Mouse (Mus musculus) hindbrain, postnatal 0 days (tissue): Measurements from ENCODE around the gene Krba1. TPM values are rescaled to one million over a fixed set of nuclear protein-coding genes. Genes with fewer than 3 reads are reported as not detected.

Source experiments
- ATAC-seq: fragments of 200-750 bp; cut with Nextera tagmentation; 2 replicates; pipeline ENCODE4 v1.8.0; 2017; ENCODE audit warnings: mild to moderate bottlenecking, moderate TSS enrichment, moderate library complexity
- DNase-seq: peaks from one replicate; pipeline ENCODE4 v3.0.0-alpha.2; 2015; ENCODE audit warnings: low spot score
- H3K27ac ChIP-seq: fragments of 300-500 bp; sonication (generic); 2 replicates; pipeline ENCODE4 v1.5.1; 2014; ENCODE audit warnings: mild to moderate bottlenecking
- H3K27me3 ChIP-seq: fragments of 300-500 bp; sonication (generic); 2 replicates; pipeline ENCODE4 v1.6.1; 2014; ENCODE audit warnings: low read length, mixed read lengths; ENCODE audit not compliant: insufficient read depth
- H3K36me3 ChIP-seq: fragments of 300-500 bp; sonication (generic); 2 replicates; pipeline ENCODE4 v1.6.1; 2014; ENCODE audit warnings: low read length, mixed read lengths; ENCODE audit not compliant: insufficient read depth
- H3K4me1 ChIP-seq: fragments of 300-500 bp; sonication (generic); 2 replicates; pipeline ENCODE4 v1.6.1; 2014; ENCODE audit warnings: antibody characterized with exemption, low read length, mixed read lengths; ENCODE audit not compliant: insufficient read depth
- H3K4me2 ChIP-seq: fragments of 300-500 bp; sonication (generic); 2 replicates; pipeline ENCODE4 v1.6.1; 2014; ENCODE audit warnings: low read depth, mild to moderate bottlenecking, low read length, moderate library complexity, mixed read lengths
- H3K4me3 ChIP-seq: fragments of 300-500 bp; sonication (generic); 2 replicates; pipeline ENCODE4 v1.5.1; 2014; ENCODE audit warnings: low read length
- H3K9ac ChIP-seq: fragments of 300-500 bp; sonication (generic); replicated peaks from 2 replicates; pipeline ENCODE4 v1.6.1; 2014; ENCODE audit warnings: mild to moderate bottlenecking, low read length, moderate library complexity, mixed read lengths
- H3K9me3 ChIP-seq: fragments of 300-500 bp; sonication (generic); 2 replicates; pipeline ENCODE4 v1.6.1; 2016; ENCODE audit warnings: low read length, mixed read lengths
- CTCF ChIP-seq: IDR thresholded peaks from 2 replicates; pipeline ENCODE4 v1.5.1; 2016; ENCODE audit warnings: antibody characterized with exemption, control low read depth, low read depth
- WGBS: fragments of 180-500 bp; shearing (Covaris S2); extraction: QIAGEN DNeasy Blood & Tissue Kit; methylation state at CpG from one replicate; pipeline ENCODE4 v1.1.7; 2014; 5-methylcytosine and 5-hydroxymethylcytosine counted together
- polyA plus RNA-seq: library from polyadenylated mRNA; unstranded; fragments of >200 nt; fragmentation: Nextera tagmentation; extraction: Ambion mirVana; gene quantifications from 2 replicates; pipeline ENCODE4 v1.2.1, GENCODE M21; 2015
- total RNA-seq: library from RNA; depleted of rRNA; stranded (reverse); fragments of >200 nt; gene quantifications from 2 replicates; pipeline ENCODE4 v1.2.3, GENCODE M21; 2014

Gene Krba1
- total and polyA plus RNA-seq, 2 experiments from 2014 or later = 20.5 to 49.8 TPM

DNA sequence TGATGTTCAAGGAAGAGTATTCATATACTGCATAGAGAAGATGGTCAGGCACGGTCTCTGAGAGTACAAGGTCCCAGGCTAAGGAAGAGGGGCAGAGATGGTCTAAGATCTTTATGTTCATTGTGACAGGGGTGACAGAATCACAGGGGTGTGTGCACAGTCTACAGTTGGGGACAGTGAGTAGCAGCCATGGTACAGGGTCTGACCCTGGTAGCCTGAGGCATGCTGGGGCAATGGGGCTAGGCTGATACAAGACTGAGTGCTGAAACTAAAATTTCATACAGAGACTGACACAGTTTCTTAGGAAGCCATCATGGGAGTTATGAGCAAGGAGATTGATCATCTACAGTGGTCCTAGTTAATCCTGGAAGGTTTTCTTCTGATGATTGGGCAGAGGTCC, 1.3 kb downstream of the Krba1 start:
- Histone ChIP-seq H3K9me3 (no peaks in the 10 kb centered on the region), H3K27ac (no peak overlapping the region), H3K36me3 (no peaks in the 10 kb centered on the region), H3K27me3 (no peaks in the 10 kb centered on the region), H3K4me1 (peaks cover 11% of the 10 kb centered on the region), H3K9ac (no peak overlapping the region), H3K4me2 (peak overlapping the region; percentile 64), H3K4me3 (peak overlapping the region; percentile 57)
- DNase-seq (no peak), ATAC-seq (no peak)
- TF ChIP-seq CTCF = no peak
- 93% methylated on average over 1 of the region's 1 CpGs for WGBS

- no peaks in the 10 kb centered on the region for H3K9me3 ChIP-seq
- H3K9ac ChIP-seq = no peak overlapping the region
- no peaks in the 10 kb centered on the region for H3K36me3 ChIP-seq
- no peak overlapping the region for H3K4me3 ChIP-seq
- H3K27me3 ChIP-seq = no peaks in the 10 kb centered on the region
- H3K4me2 ChIP-seq = peak overlapping the region; percentile 64; the same call in 1 of the 2 replicates
- ATAC-seq (no peak), DNase-seq (peak; percentile 67)
- H3K27ac ChIP-seq = no peak overlapping the region
- TF ChIP-seq CTCF = peak; percentile 63
- 45% methylated on average over 4 of the region's 4 CpGs for WGBS
- peaks cover 11% of the 10 kb centered on the region for H3K4me1 ChIP-seq
Observed at GRCm38 (mm10) chr6:48397336-48397735, 1.9 kb downstream of the Krba1 start.

GRCm38 (mm10) chr6:48399906-48400305, 4.5 kb downstream of the Krba1 start:
- Histone ChIP-seq H3K27ac (no peak overlapping the region), H3K4me3 (no peak overlapping the region), H3K36me3 (peaks cover 8% of the 10 kb centered on the region), H3K4me1 (peaks cover 11% of the 10 kb centered on the region), H3K4me2 (no peak overlapping the region), H3K9me3 (no peaks in the 10 kb centered on the region), H3K27me3 (no peaks in the 10 kb centered on the region), H3K9ac (no peak overlapping the region)
- ATAC-seq (no peak), DNase-seq (no peak)
- TF ChIP-seq CTCF = no peak
- WGBS = 90% methylated on average over 5 of the region's 5 CpGs

GRCm38 (mm10) chr6:48404071-48404470, 8.7 kb downstream of the Krba1 start:
- Histone ChIP-seq H3K9me3 (no peaks in the 10 kb centered on the region), H3K4me3 (no peak overlapping the region), H3K4me1 (no peaks in the 10 kb centered on the region), H3K27me3 (no peaks in the 10 kb centered on the region), H3K9ac (no peak overlapping the region), H3K4me2 (no peak overlapping the region), H3K27ac (no peak overlapping the region), H3K36me3 (peaks cover 47% of the 10 kb centered on the region)
- TF ChIP-seq CTCF = no peak
- 95% methylated on average over 5 of the region's 5 CpGs for WGBS
- DNase-seq (no peak), ATAC-seq (no peak)

DNA sequence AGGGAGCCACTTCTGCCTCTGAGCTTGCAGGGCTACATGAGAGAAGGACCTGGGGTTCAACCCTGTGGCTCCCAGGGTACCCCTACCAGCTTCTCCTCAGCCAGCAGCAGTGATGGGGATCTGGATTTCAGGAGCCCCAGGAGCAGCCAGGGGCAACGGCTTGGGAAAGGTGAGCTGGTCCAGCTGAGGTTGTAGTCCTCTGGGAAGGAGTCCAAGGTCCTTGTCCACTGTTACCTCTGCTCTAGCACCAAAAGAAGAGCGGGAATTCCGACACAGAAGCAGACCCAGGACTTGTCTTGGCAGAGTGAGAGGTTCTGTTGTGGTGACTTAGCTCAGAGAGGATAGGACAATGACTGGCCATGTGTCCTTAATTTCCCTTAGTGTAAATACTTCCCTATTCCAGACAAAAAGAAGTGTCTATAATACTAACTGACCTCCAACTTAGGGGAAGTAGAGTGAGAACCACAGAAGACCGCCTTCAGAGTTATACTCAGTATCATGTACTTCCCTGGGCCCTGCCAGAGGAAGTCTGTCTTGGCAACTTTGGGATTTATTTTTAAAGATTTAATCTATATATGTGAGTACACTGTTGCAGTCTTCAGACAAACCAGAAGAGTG, 14.4 kb downstream of the Krba1 start:
- Histone ChIP-seq H3K27me3 (no peaks in the 10 kb centered on the region), H3K4me2 (no peak overlapping the region), H3K4me1 (no peaks in the 10 kb centered on the region), H3K9ac (no peak overlapping the region), H3K27ac (no peak overlapping the region), H3K36me3 (peaks cover 92% of the 10 kb centered on the region), H3K9me3 (no peaks in the 10 kb centered on the region), H3K4me3 (no peak overlapping the region)
- 96% methylated on average over 4 of the region's 4 CpGs for WGBS
- DNase-seq (no peak), ATAC-seq (no peak)
- TF ChIP-seq CTCF = no peak

DNA sequence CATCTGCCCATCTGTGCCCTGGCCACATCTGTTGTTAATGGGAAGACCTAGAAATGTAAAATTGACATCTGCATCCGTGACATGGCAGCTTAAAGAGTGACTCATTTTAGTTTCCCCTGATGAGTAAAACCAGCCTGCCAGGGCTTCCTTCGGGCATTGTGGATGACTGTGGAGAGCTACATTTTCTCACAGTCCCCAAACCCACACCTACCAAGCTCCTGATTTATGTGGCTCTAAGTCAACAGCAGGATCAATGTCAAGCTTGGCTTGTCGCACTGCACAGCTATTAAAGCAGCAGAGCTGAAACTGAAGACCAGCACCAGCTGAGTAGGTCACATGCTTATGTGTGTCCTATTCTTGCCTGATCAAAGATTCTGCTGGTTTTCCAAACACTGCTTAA, 15.2 kb downstream of the Krba1 start:
- H3K4me3 ChIP-seq = no peak overlapping the region
- H3K9me3 ChIP-seq = no peaks in the 10 kb centered on the region
- no peak for ATAC-seq
- H3K4me1 ChIP-seq = no peaks in the 10 kb centered on the region
- no peak for TF ChIP-seq CTCF
- no peak overlapping the region for H3K27ac ChIP-seq
- 89% methylated on average over 3 of the region's 3 CpGs for WGBS
- no peak overlapping the region for H3K4me2 ChIP-seq
- H3K36me3 ChIP-seq = peaks cover 93% of the 10 kb centered on the region
- H3K27me3 ChIP-seq = no peaks in the 10 kb centered on the region
- DNase-seq = no peak
- H3K9ac ChIP-seq = no peak overlapping the region
